Mouse (Mus musculus) CD4-positive naive resting alpha-beta T cell, adult 76 days (primary cell): Measurements from ENCODE around the gene Gprin1. TPM values are rescaled to one million over a fixed set of nuclear protein-coding genes. Genes with fewer than 3 reads are reported as not detected.

Experiments used
- total RNA-seq: library from RNA; stranded (reverse); gene quantifications from one replicate; pipeline ENCODE4 v1.2.4, GENCODE M21; 2023

Gprin1 gene
- total RNA-seq: not detected

GRCm38 (mm10) chr13:54749864-54750411 is at the start of gene Gprin1:
TSS of gene Gprin1 (minus strand) at chr13:54749874.

DNA sequence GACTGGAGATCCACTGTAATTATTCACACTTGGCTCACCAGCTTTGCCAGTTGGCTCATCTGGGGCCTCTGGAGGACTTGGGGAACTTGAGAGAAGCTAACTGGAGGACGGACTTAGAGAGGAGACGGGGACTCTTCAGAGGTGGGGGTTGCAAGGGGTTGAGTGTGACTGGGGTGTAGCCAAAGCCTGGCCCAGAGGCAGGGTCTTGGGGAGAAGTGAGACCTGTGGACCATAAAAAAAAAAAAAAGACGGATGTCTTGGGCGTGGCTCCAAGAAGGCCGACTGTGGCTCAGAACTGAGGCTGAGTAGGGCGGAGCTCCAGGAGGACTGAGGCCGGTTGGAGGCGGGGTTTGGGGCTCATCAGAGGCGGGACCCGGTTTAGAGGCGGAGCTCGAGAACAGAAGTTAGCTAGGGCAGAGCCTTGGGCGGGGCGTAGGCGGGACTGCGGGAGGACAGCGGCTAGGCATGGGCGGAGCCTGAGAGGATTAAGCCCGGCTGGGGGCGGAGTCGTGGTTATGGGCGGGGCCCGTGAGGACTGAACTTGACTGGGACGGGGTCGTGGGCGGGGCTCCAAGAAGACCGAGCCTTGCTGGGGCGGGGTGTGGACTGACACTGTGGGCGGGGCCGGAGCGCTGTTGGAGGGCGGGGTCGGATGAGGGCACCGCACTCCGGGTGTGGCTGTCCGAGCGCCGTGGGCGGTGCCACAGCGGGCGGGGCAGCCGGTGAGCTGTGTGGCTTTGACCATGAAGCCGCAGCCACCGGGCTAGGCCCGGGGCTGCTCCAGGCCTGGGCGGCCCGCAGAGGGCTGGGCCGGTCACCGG is 39.3 kb upstream of the Gprin1 start, which contains the start of gene Tspan17:
TSS of gene Tspan17 (plus strand) at position 638 of the 821 bp plus-strand sequence.

DNA sequence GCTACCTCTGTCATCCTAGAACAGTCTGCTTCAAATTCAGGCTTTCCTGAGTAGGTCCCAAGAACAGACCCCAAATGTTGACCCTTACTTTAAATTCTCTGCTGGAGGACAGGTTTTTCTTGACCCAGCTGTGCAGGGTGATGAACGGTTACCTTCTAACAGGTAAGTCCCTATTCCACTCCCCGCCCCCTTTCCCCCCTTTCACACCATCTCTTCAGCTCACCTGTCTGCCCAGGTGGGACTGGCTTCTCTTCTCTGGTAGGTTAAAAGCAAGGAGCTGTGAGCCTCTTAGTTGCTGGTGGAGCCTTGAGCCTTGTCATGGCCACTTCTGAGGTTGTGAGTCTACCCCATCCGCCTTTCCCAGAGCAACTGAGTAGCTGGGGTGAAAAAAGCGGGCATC is 34.0 kb upstream of the Gprin1 start, which contains the start of gene Eif4e1b:
TSS of gene Eif4e1b (plus strand) at position 301 of the 400 bp plus-strand sequence.

DNA sequence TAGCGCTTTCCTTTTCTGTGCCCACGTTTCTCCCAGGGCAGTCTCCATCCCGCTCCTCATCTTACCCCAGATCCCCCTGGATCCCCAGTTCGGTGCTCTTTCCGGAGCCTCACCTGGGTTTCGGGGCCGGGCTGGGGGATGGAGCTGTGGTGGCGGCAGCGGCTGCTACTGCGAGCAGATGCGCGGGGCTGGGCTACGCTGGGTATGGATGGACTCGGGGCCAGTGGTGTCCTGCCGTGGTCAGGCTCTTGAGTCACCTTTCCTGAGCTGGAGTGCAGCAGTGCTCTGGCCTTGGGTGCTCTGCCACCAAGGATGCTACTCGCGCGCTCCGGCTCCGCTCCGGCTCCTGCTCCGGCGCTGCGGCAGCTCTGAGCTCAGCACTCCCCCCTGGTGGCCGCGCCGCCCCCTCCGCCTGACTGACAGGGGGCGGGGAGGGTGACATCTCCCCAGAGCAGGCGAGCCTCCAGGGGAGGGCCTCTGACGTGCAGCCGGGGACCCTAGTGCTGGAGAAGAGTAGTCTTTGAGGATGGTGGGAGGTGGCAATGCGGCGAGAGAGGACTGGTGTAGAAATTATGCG is 16.6 kb upstream of the Gprin1 start, which contains the start of gene Sncb:
TSS of gene Sncb (minus strand) at position 404 of the 577 bp plus-strand sequence.

DNA sequence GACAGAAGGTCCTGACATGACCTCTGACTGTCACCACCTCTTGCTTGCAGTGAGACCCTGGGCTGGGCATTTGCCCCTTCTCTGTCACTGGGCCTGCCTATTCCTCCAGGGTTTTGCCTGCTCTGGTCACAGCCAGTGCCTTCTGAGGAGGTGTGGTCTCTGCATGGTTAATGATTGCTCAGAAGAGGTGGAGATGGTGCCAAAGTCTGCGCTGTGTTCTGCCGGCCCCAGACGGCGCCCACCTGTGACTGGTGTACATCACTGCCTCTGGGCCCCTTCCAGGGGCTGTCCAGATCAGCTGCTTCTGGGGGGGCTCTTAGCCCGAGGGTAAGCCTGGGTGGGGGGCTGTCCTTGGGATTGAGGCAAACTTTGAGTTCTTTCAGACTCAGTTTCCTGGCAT is 48.4 kb downstream of the Gprin1 start, which contains the start of gene Cdhr2:
TSS of gene Cdhr2 (plus strand) at position 219 of the 400 bp plus-strand sequence.

GRCm38 (mm10) chr13:54693558-54694347 is 55.9 kb downstream of the Gprin1 start, which contains the start of gene Rnf44:
TSS of gene Rnf44 (minus strand) at chr13:54693907.

Other genes starting within 250 kb of the Gprin1 start
- 45.0 TPM for gene Simc1, start 246.1 kb downstream of the Gprin1 start, total RNA-seq
- gene 4833439L19Rik, start 184.4 kb downstream of the Gprin1 start, total RNA-seq: 31.2 TPM
- 3.0 TPM for gene Arl10, start 174.9 kb downstream of the Gprin1 start, total RNA-seq
- 11.6 TPM for gene Nop16, start 159.8 kb downstream of the Gprin1 start, total RNA-seq
- 78.3 TPM for gene Higd2a, start 159.7 kb downstream of the Gprin1 start, total RNA-seq
- gene Cltb, start 138.5 kb downstream of the Gprin1 start, total RNA-seq: 40.4 TPM
- gene Faf2, start 128.1 kb downstream of the Gprin1 start, total RNA-seq: 54.7 TPM
- 228 TPM for gene Rnf44, start 56.0 kb downstream of the Gprin1 start, total RNA-seq
- gene Cdhr2, start 48.4 kb downstream of the Gprin1 start, total RNA-seq: not detected
- not detected for gene Sncb, start 16.7 kb upstream of the Gprin1 start, total RNA-seq
- gene Eif4e1b, start 34.1 kb upstream of the Gprin1 start, total RNA-seq: not detected
- 1.5 TPM for gene Tspan17, start 39.5 kb upstream of the Gprin1 start, total RNA-seq
- gene Unc5a, start 199.5 kb upstream of the Gprin1 start, total RNA-seq: 2.8 TPM